In the genomic region with DNA sequence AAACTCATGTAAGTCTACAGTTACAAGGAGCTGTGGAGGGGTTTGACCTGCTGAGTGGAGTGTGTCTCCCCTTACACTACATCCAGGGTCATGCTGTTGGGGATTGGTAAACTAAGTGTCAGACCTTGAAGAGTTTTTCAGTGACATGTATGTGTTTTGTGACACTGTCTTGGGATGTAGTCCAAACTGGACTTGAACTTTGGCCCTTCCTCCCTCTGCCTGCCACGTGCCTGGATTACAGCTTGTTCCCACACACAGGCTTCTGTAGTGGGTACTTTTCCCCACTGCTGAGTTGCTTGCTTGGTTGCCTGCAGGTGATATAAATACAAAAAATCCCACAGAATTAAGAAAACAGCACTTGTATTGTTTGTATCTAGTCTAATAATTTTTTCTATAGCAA, we compare ENCODE assay signal across 18 mouse cellular contexts. TPM values are rescaled to one million over a fixed set of nuclear protein-coding genes. Genes with fewer than 3 reads are reported as not detected.
DNase-seq lines count a peak whose midpoint lies in the region; ATAC-seq and TF ChIP-seq lines count a peak whose summit lies in the region.
"Had no signal": no experiment of that assay in that cellular context is flagged by ENCODE, and none has a peak within 500 bp of the region (broad histone marks: within the 10 kb centered on the region; RNA-seq: fewer than 3 reads in every experiment).

No protein-coding gene starts in this region.

- H3K27ac ChIP-seq in kidney, adult 2 months (ENCODE audit: insufficient read depth, low read depth, low read length) = peak overlapping the region; percentile 47
- H3K27ac ChIP-seq in heart, embryonic 11.5 days (ENCODE audit: low read depth, low read length) = no peak overlapping the region
- H3K27ac ChIP-seq: limb, embryonic 10.5 days; liver, embryonic 14.5 days; neural tube, embryonic 15.5 days had no signal

- no peak overlapping the region for H3K4me2 ChIP-seq in heart, embryonic 11.5 days
- H3K4me2 ChIP-seq: neural tube, embryonic 15.5 days had no signal

- ATAC-seq in heart, embryonic 11.5 days (replicated peaks; ENCODE audit: insufficient number of reproducible peaks, low FRiP score, low TSS enrichment) = no peak
- ATAC-seq: forebrain, embryonic 14.5 days; midbrain, embryonic 16.5 days had no signal

- WGBS in kidney, adult 2 months = 25% methylated on average over 1 of the region's 1 CpGs
- 92% methylated on average over 1 of the region's 1 CpGs for WGBS in heart, embryonic 11.5 days (ENCODE audit: insufficient replicate concordance)

- no peak overlapping the region for H3K9ac ChIP-seq in heart, embryonic 11.5 days (ENCODE audit: low read depth, low read length)
- H3K9ac ChIP-seq: liver, embryonic 14.5 days; neural tube, embryonic 15.5 days had no signal

- H3K27me3 ChIP-seq in kidney, adult 2 months (replicated peaks; ENCODE audit: control insufficient read depth, insufficient read depth, low read length) = no peaks in the 10 kb centered on the region
- no peaks in the 10 kb centered on the region for H3K27me3 ChIP-seq in heart, embryonic 11.5 days (ENCODE audit: control insufficient read depth, insufficient read depth, low read length)
- H3K27me3 ChIP-seq: neural tube, embryonic 15.5 days had no signal

- H3K4me3 ChIP-seq in kidney, adult 2 months (ENCODE audit: insufficient read depth, low read depth, low read length) = no peak overlapping the region
- H3K4me3 ChIP-seq in heart, embryonic 11.5 days (ENCODE audit: low read depth, low read length) = no peak overlapping the region
- H3K4me3 ChIP-seq: limb, embryonic 10.5 days; neural tube, embryonic 15.5 days had no signal

- no peaks in the 10 kb centered on the region for H3K9me3 ChIP-seq in heart, embryonic 11.5 days (replicated peaks; ENCODE audit: control insufficient read depth, low read length)
- H3K9me3 ChIP-seq: limb, embryonic 10.5 days; neural tube, embryonic 15.5 days had no signal

- TF ChIP-seq CTCF in kidney, adult 2 months (conservative IDR thresholded peaks at IDR 0.05; ENCODE audit: insufficient read depth, insufficient read length, low read depth, low read length) = no peak

- TF ChIP-seq POLR2A in kidney, adult 2 months (IDR thresholded peaks at IDR 0.05; ENCODE audit: low read depth, low read length) = no peak

- H3K4me1 ChIP-seq in kidney, adult 2 months (ENCODE audit: control insufficient read depth, insufficient read depth, low read length) = peaks cover 2% of the 10 kb centered on the region; the same call in 1 of the 2 replicates
- no peaks in the 10 kb centered on the region for H3K4me1 ChIP-seq in heart, embryonic 11.5 days (ENCODE audit: control insufficient read depth, insufficient read depth, low read length)
- H3K4me1 ChIP-seq: limb, embryonic 10.5 days; neural tube, embryonic 15.5 days had no signal

- H3K36me3 ChIP-seq in kidney, adult 2 months (ENCODE audit: control insufficient read depth, insufficient read depth, low read length) = peaks cover 5% of the 10 kb centered on the region
- H3K36me3 ChIP-seq in heart, embryonic 11.5 days (ENCODE audit: control insufficient read depth, insufficient read depth, low read length) = peaks cover 48% of the 10 kb centered on the region

- DNase-seq in kidney, adult 2 months = peak; percentile 89
- no peak for DNase-seq in kidney, postnatal 4 days
- DNase-seq in testis, postnatal 14 days (ENCODE audit: low spot score) = peak; percentile 36
- no peak for DNase-seq in testis, postnatal 10 days (ENCODE audit: low spot score)
- DNase-seq in kidney, adult 9 months = peak; percentile 86
- peak; percentile 57 for DNase-seq in yolk sac, embryonic 10.5 days (ENCODE audit: low spot score)
- DNase-seq in gastrocnemius, adult 18-20 months (ENCODE audit: low spot score) = no peak
- DNase-seq: cerebellum, adult 9-11 months; gastrocnemius, postnatal 25 days; right cerebral cortex, postnatal 14 days; spleen, adult 18-20 months; thymus, adult 2 months had no signal

RNA-seq across cellular contexts. Expression of a gene that starts 31.7 kb away (rescaled TPM):
- 48.5 and 80.2 TPM in 2 replicates for polyA plus RNA-seq in kidney, adult 2 months (2012; rRNA removed)
- 100 to 1,000 TPM; 162 TPM for total RNA-seq in gastrocnemius, adult 18-20 months (2021)
- polyA plus RNA-seq in heart, embryonic 11.5 days (2014; fragmentation: Nextera tagmentation; extraction: Ambion mirVana) = 336 and 340 TPM in 2 replicates

Comparison
In these comparisons a context has a peak if more than half of its experiments do, and no peak if none do; other contexts are left out.
1. DNase-seq: peak in kidney, adult 2 months (single experiment), testis, postnatal 14 days (single experiment), kidney, adult 9 months (single experiment) and yolk sac, embryonic 10.5 days (single experiment); none in kidney, postnatal 4 days (0 of 2), testis, postnatal 10 days (single experiment) and gastrocnemius, adult 18-20 months (single experiment).